ENCODE assay signal across 34 mouse cellular contexts in genomic region chr6:122262543-122262942, GRCm38 (mm10). TPM values are rescaled to one million over a fixed set of nuclear protein-coding genes. Genes with fewer than 3 reads are reported as not detected.
"Had no signal": no experiment of that assay in that cellular context is flagged by ENCODE, and none has a peak within 500 bp of the region (broad histone marks: within the 10 kb centered on the region; RNA-seq: fewer than 3 reads in every experiment).

No protein-coding gene starts in this region.

- H3K4me3 ChIP-seq: gastrocnemius, adult 2 months; heart, embryonic 10.5 days; heart, embryonic 12.5 days; hindbrain, embryonic 13.5 days; hindbrain, embryonic 15.5 days; kidney, embryonic 15.5 days; limb, embryonic 13.5 days; limb, embryonic 15.5 days; liver, embryonic 12.5 days had no signal

- H3K4me2 ChIP-seq: heart, embryonic 12.5 days; hindbrain, embryonic 13.5 days; hindbrain, embryonic 15.5 days; kidney, embryonic 15.5 days; limb, embryonic 13.5 days; limb, embryonic 15.5 days; liver, embryonic 12.5 days had no signal

- H3K4me1 ChIP-seq: heart, embryonic 12.5 days; hindbrain, embryonic 13.5 days; hindbrain, embryonic 15.5 days; kidney, embryonic 15.5 days; limb, embryonic 13.5 days; limb, embryonic 15.5 days; liver, embryonic 12.5 days had no signal

- H3K9me3 ChIP-seq: heart, embryonic 10.5 days; heart, embryonic 12.5 days; hindbrain, embryonic 13.5 days; hindbrain, embryonic 15.5 days; kidney, embryonic 15.5 days; limb, embryonic 13.5 days; limb, embryonic 15.5 days; liver, embryonic 12.5 days had no signal

- H3K9ac ChIP-seq: heart, embryonic 12.5 days; hindbrain, embryonic 13.5 days; hindbrain, embryonic 15.5 days; kidney, embryonic 15.5 days; limb, embryonic 13.5 days; limb, embryonic 15.5 days; liver, embryonic 12.5 days; liver, embryonic 14.5 days had no signal

- H3K36me3 ChIP-seq: heart, embryonic 10.5 days; heart, embryonic 12.5 days; hindbrain, embryonic 13.5 days; hindbrain, embryonic 15.5 days; kidney, embryonic 15.5 days; limb, embryonic 13.5 days; limb, embryonic 15.5 days; liver, embryonic 12.5 days had no signal

- DNase-seq: gastrocnemius, adult 2 months; gastrocnemius, postnatal 10 days; gastrocnemius, postnatal 25 days; heart, adult 18-20 months; heart, postnatal 10 days; heart, postnatal 36 days; kidney, adult 11 months; kidney, adult 2 months; kidney, adult 9 months; kidney, postnatal 14 days; kidney, postnatal 36 days; layer of hippocampus, adult 9-11 months; layer of hippocampus, postnatal 36 days; left cerebral cortex, postnatal 4 days had no signal

- H3K27ac ChIP-seq: gastrocnemius, adult 2 months; heart, embryonic 10.5 days; hindbrain, embryonic 13.5 days; hindbrain, embryonic 15.5 days; hindbrain, postnatal 0 days; kidney, embryonic 15.5 days; kidney, postnatal 0 days; limb, embryonic 13.5 days; limb, embryonic 15.5 days; liver, embryonic 12.5 days; liver, embryonic 14.5 days had no signal

- ATAC-seq: hindbrain, postnatal 0 days; intestine, embryonic 16.5 days; liver, embryonic 12.5 days had no signal

- H3K27me3 ChIP-seq: hindbrain, embryonic 13.5 days; limb, embryonic 13.5 days; limb, embryonic 15.5 days had no signal

RNA-seq across cellular contexts. Expression of gene Klrg1, which starts 20.1 kb away (rescaled TPM):
- total RNA-seq: gastrocnemius, adult 2 months; gastrocnemius, postnatal 10 days; gastrocnemius, postnatal 25 days; gastrocnemius, postnatal 4 days; granulocyte monocyte progenitor cell, adult 5-6 weeks; heart, adult 8-10 months; heart, postnatal 10 days; heart, postnatal 36 days; hematopoietic stem cell, adult 5-6 weeks had no signal
- polyA plus RNA-seq: heart, embryonic 10.5 days; heart, embryonic 12.5 days; heart, embryonic 14.5 days; heart, embryonic 16.5 days; intestine, embryonic 14.5 days; intestine, embryonic 16.5 days; kidney, embryonic 15.5 days; liver, adult 2 months; liver, embryonic 12.5 days; liver, embryonic 14.5 days had no signal
